Mouse (Mus musculus): Measurements from ENCODE around the gene Prrx1.

DNA sequence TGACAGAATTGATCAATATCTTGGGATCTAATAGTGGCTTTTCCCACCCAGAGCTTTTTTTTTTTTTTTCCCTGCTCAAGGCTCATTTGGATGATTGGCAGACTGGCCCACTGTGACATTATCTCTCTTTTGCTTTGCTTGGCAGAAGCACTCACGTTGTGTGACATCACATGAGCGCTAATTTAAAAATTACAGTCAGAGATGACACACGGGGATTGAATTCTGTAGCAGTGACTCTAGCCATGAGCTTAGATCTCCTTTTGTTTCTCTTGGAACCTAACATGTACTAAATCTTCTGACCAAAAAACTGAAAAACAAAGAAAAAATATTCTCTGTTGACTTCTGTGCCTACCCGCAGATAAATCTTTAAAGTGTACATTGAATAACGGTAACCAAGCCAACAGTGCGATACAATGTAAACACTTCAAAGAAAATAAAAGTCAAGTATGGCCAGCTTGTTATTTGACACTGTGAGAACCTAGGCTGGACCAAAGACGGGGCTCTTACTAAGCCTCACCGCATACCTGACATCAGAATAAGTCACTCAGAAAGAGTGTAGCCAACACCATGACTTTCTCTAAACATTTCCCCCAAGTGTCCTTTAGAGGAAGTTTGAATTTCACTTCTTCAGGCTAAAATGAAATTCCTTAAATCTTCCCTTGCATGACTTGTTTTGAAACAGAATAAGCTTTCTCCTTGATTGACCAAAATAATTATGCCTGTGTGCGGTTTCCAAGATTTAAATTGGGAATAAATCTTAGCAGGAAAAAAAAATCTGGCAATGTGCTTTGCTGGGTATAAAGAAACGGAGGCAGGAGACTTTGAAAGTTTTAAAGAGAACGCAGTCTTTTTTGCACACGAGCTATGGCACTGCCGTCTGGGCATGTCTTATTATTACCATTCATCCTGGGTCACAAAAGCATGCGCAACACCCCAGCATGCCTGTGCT, 104.3 kb downstream of the Prrx1 start:
- TF ChIP-seq POLR2A (IDR thresholded peaks at IDR 0.05; ENCODE audit: control insufficient read depth in 1 of 2, insufficient read depth in 1 of 2, low read depth in 1 of 2, low read length in 2 of 2, poor library complexity in 1 of 2) (no peak), EP300 (IDR thresholded peaks at IDR 0.05; ENCODE audit: low read depth in 1 of 2, low read length in 2 of 2) (no peak), UBTF (IDR thresholded peaks at IDR 0.05; ENCODE audit: borderline replicate concordance, insufficient read depth, low read depth, low read length) (no peak), CTCF (IDR thresholded peaks at IDR 0.05 in 2 of 3, conservative IDR thresholded peaks at IDR 0.05 in 1 of 3; ENCODE audit: control insufficient read depth in 1 of 3, insufficient read depth in 1 of 3, low read depth in 2 of 3, low read length in 3 of 3, poor library complexity in 1 of 3, severe bottlenecking in 1 of 3) (no peak), RAD21 (IDR thresholded peaks at IDR 0.05; ENCODE audit: low read depth, low read length) (no peak), CHD1 (IDR thresholded peaks at IDR 0.05; ENCODE audit: low read depth, low read length) (no peak)
